In the genomic region with DNA sequence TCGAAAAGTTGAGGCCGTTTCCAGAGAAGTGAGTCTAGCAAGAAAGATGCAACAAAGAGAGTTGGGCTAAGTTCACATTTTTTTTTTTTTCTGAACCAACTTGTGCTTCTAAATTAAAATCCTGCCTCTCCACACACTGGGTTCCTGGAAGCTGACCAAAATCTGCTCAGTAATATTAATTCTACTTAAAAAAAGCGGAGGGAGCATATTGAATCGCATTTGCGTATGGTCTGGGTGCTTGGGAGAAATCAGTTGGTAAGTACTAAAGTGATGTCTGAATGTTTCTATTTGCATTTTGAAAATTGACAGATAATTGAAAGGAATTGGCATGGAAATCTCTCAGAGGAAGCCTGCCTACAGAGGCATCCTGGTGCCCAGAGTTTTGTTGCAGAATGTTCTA, we compare ENCODE assay signal across 21 mouse cellular contexts.
DNase-seq lines count a peak whose midpoint lies in the region; ATAC-seq and TF ChIP-seq lines count a peak whose summit lies in the region.
"Had no signal": no experiment of that assay in that cellular context is flagged by ENCODE, and none has a peak within 500 bp of the region (broad histone marks: within the 10 kb centered on the region; RNA-seq: fewer than 3 reads in every experiment).

No protein-coding gene starts in this region.

- peaks cover 35% of the 10 kb centered on the region for H3K4me1 ChIP-seq in forebrain, embryonic 15.5 days
- H3K4me1 ChIP-seq in forebrain, embryonic 13.5 days, result peaks cover 17% of the 10 kb centered on the region
- no peaks in the 10 kb centered on the region for H3K4me1 ChIP-seq in midbrain, postnatal 0 days (ENCODE audit: insufficient read depth, low read length)
- H3K4me1 ChIP-seq in midbrain, embryonic 14.5 days (ENCODE audit: control insufficient read depth, insufficient read depth, low read length), result peaks cover 5% of the 10 kb centered on the region; the same call in 1 of the 2 replicates
- H3K4me1 ChIP-seq: embryonic facial prominence, embryonic 12.5 days; heart, embryonic 15.5 days; hindbrain, embryonic 10.5 days had no signal

- H3K4me2 ChIP-seq in forebrain, embryonic 15.5 days (replicated peaks), result no peak overlapping the region
- no peak overlapping the region for H3K4me2 ChIP-seq in forebrain, embryonic 13.5 days
- H3K4me2 ChIP-seq in midbrain, postnatal 0 days (ENCODE audit: low read depth, low read length, poor library complexity, severe bottlenecking), result no peak overlapping the region
- no peak overlapping the region for H3K4me2 ChIP-seq in midbrain, embryonic 14.5 days (ENCODE audit: low read length)
- H3K4me2 ChIP-seq: embryonic facial prominence, embryonic 12.5 days; heart, embryonic 11.5 days; heart, embryonic 15.5 days; hindbrain, embryonic 15.5 days had no signal

- H3K4me3 ChIP-seq in forebrain, embryonic 15.5 days, result no peak overlapping the region
- H3K4me3 ChIP-seq in forebrain, embryonic 13.5 days, result no peak overlapping the region
- H3K4me3 ChIP-seq in midbrain, postnatal 0 days (ENCODE audit: low read depth, low read length), result no peak overlapping the region
- H3K4me3 ChIP-seq in midbrain, embryonic 14.5 days (replicated peaks; ENCODE audit: low read depth, low read length), result no peak overlapping the region
- H3K4me3 ChIP-seq: embryonic facial prominence, embryonic 12.5 days; heart, adult 2 months; heart, embryonic 15.5 days; hindbrain, embryonic 10.5 days; hindbrain, embryonic 15.5 days had no signal

- no peaks in the 10 kb centered on the region for H3K9me3 ChIP-seq in forebrain, embryonic 15.5 days
- no peaks in the 10 kb centered on the region for H3K9me3 ChIP-seq in forebrain, embryonic 13.5 days (replicated peaks)
- no peaks in the 10 kb centered on the region for H3K9me3 ChIP-seq in midbrain, postnatal 0 days (ENCODE audit: low read length)
- H3K9me3 ChIP-seq in midbrain, embryonic 14.5 days (ENCODE audit: control insufficient read depth, low read length), result no peaks in the 10 kb centered on the region
- H3K9me3 ChIP-seq: embryonic facial prominence, embryonic 12.5 days; heart, embryonic 15.5 days; hindbrain, embryonic 10.5 days; hindbrain, embryonic 15.5 days had no signal

- H3K9ac ChIP-seq in forebrain, embryonic 15.5 days (replicated peaks), result no peak overlapping the region
- no peak overlapping the region for H3K9ac ChIP-seq in forebrain, embryonic 13.5 days
- H3K9ac ChIP-seq in midbrain, postnatal 0 days (replicated peaks; ENCODE audit: low read length, poor library complexity, severe bottlenecking), result no peak overlapping the region
- H3K9ac ChIP-seq in midbrain, embryonic 14.5 days (replicated peaks; ENCODE audit: low read length), result no peak overlapping the region
- H3K9ac ChIP-seq: embryonic facial prominence, embryonic 12.5 days; heart, embryonic 15.5 days; hindbrain, embryonic 15.5 days had no signal

- no peaks in the 10 kb centered on the region for H3K27me3 ChIP-seq in forebrain, embryonic 15.5 days
- H3K27me3 ChIP-seq in forebrain, embryonic 13.5 days, result no peaks in the 10 kb centered on the region
- H3K27me3 ChIP-seq in midbrain, postnatal 0 days (ENCODE audit: insufficient read depth, low read length), result 0 out of 2 replicates have a peak, but pooled peaks cover 4% of the 10 kb centered on the region
- no peaks in the 10 kb centered on the region for H3K27me3 ChIP-seq in midbrain, embryonic 14.5 days (ENCODE audit: control insufficient read depth, insufficient read depth, low read length)
- H3K27me3 ChIP-seq: CH12.LX; hindbrain, embryonic 15.5 days had no signal

- WGBS in forebrain, embryonic 15.5 days, result 64% methylated on average over 5 of the region's 5 CpGs
- WGBS in forebrain, embryonic 13.5 days, result 79% methylated on average over 5 of the region's 5 CpGs
- WGBS in midbrain, postnatal 0 days, result 78% methylated on average over 5 of the region's 5 CpGs
- 88% methylated on average over 5 of the region's 5 CpGs for WGBS in midbrain, embryonic 14.5 days

- ATAC-seq in forebrain, embryonic 15.5 days (replicated peaks), result no peak
- ATAC-seq in forebrain, embryonic 13.5 days, result no peak
- no peak for ATAC-seq in midbrain, postnatal 0 days (ENCODE audit: low FRiP score)
- no peak for ATAC-seq in midbrain, embryonic 14.5 days (ENCODE audit: low FRiP score, low TSS enrichment)
- ATAC-seq: activated CD4-positive, CD25-positive, alpha-beta regulatory T cell, adult 4 months; inflammation-experienced regulatory T-cells, adult 6 months; Patski had no signal

- H3K36me3 ChIP-seq in forebrain, embryonic 15.5 days, result no peaks in the 10 kb centered on the region
- no peaks in the 10 kb centered on the region for H3K36me3 ChIP-seq in forebrain, embryonic 13.5 days (ENCODE audit: poor library complexity, severe bottlenecking)
- no peaks in the 10 kb centered on the region for H3K36me3 ChIP-seq in midbrain, postnatal 0 days (ENCODE audit: insufficient read depth, low read length)
- no peaks in the 10 kb centered on the region for H3K36me3 ChIP-seq in midbrain, embryonic 14.5 days (ENCODE audit: control insufficient read depth, insufficient read depth, low read length)
- H3K36me3 ChIP-seq: embryonic facial prominence, embryonic 12.5 days; heart, embryonic 15.5 days; hindbrain, embryonic 10.5 days; hindbrain, embryonic 15.5 days had no signal

- no peak for TF ChIP-seq CTCF in midbrain, postnatal 0 days (IDR thresholded peaks at IDR 0.05)

- DNase-seq in midbrain, postnatal 0 days (ENCODE audit: low spot score), result peak; percentile 22
- no peak for DNase-seq in midbrain, embryonic 14.5 days
- DNase-seq in layer of hippocampus, adult 8-10 months (ENCODE audit: low spot score in 2 of 2), result peak; percentile 37 to 42
- DNase-seq in telencephalon, adult 2 months (ENCODE audit: low read depth, low spot score), result peak; percentile 41
- no peak for DNase-seq in kidney, postnatal 10 days
- no peak for DNase-seq in thymus, postnatal 25 days
- DNase-seq: adrenal gland, postnatal 14 days; cerebellum, adult 2 months; gastrocnemius, postnatal 14 days; heart, adult 2 months had no signal

- peak overlapping the region; percentile 87; the same call in 1 of the 2 replicates for H3K27ac ChIP-seq in forebrain, embryonic 15.5 days (replicated peaks)
- H3K27ac ChIP-seq in forebrain, embryonic 13.5 days, result no peak overlapping the region
- H3K27ac ChIP-seq in midbrain, postnatal 0 days (ENCODE audit: low read depth, low read length), result no peak overlapping the region
- H3K27ac ChIP-seq in midbrain, embryonic 14.5 days (replicated peaks; ENCODE audit: low read depth, low read length), result no peak overlapping the region
- H3K27ac ChIP-seq: embryonic facial prominence, embryonic 12.5 days; heart, adult 2 months; heart, embryonic 15.5 days; hindbrain, embryonic 10.5 days; hindbrain, embryonic 15.5 days had no signal

Comparison
In these comparisons a context has a peak if more than half of its experiments do, and no peak if none do; other contexts are left out.
1. DNase-seq: peak in midbrain, postnatal 0 days (single experiment), layer of hippocampus, adult 8-10 months (2 of 2) and telencephalon, adult 2 months (single experiment); none in midbrain, embryonic 14.5 days (single experiment), kidney, postnatal 10 days (single experiment) and thymus, postnatal 25 days (single experiment).